Comparison of ENCODE assay signal across 8 mouse cellular contexts in genomic region chr12:73341703-73342663, GRCm38 (mm10). TPM values are rescaled to one million over a fixed set of nuclear protein-coding genes. Genes with fewer than 3 reads are reported as not detected.
DNase-seq lines count a peak whose midpoint lies in the region; ATAC-seq and TF ChIP-seq lines count a peak whose summit lies in the region.

No protein-coding gene starts in this region.

- no peak overlapping the region for H3K4me2 ChIP-seq in lung, embryonic 14.5 days

- 43% methylated on average over 14 of the region's 14 CpGs for WGBS in lung, embryonic 14.5 days

- no peaks in the 10 kb centered on the region for H3K9me3 ChIP-seq in lung, embryonic 14.5 days (ENCODE audit: low read depth, low read length)

- peaks cover 4% of the 10 kb centered on the region; the same call in 1 of the 2 replicates for H3K36me3 ChIP-seq in lung, embryonic 14.5 days (ENCODE audit: insufficient read depth)

- H3K27me3 ChIP-seq in lung, embryonic 14.5 days (ENCODE audit: insufficient read depth, low read length): no peaks in the 10 kb centered on the region

- peak overlapping the region; percentile 72 for H3K27ac ChIP-seq in lung, embryonic 14.5 days (ENCODE audit: low read depth)

- H3K4me3 ChIP-seq in lung, embryonic 14.5 days (ENCODE audit: low read depth, low read length): no peak overlapping the region

- no peaks in the 10 kb centered on the region for H3K4me1 ChIP-seq in lung, embryonic 14.5 days (ENCODE audit: insufficient read depth)

- peak; percentile 16 to 56 for DNase-seq in adrenal gland, adult (ENCODE audit: inconsistent age in 2 of 2, low spot score in 1 of 2)
- DNase-seq in adrenal gland, adult 18-20 months (ENCODE audit: low spot score in 2 of 2): no peak
- DNase-seq in heart, adult 9 months (ENCODE audit: low spot score in 2 of 2): peak; percentile 59 to 67
- DNase-seq in kidney, adult 8-10 months: peak; percentile 22 to 25
- peak; percentile 50 for DNase-seq in lung, embryonic 14.5 days
- DNase-seq in yolk sac, embryonic 10.5 days (ENCODE audit: low spot score): peak; percentile 47
- no peak for DNase-seq in left cerebral cortex, postnatal 36 days (ENCODE audit: low spot score in 2 of 2)
- no peak for DNase-seq in layer of hippocampus, adult 11-12 months (ENCODE audit: low spot score)

- H3K9ac ChIP-seq in lung, embryonic 14.5 days: no peak overlapping the region

- no peak for TF ChIP-seq CTCF in lung, embryonic 14.5 days (IDR thresholded peaks at IDR 0.05; ENCODE audit: low read depth)

- ATAC-seq in lung, embryonic 14.5 days (ENCODE audit: insufficient read depth): no peak

- intact Hi-C loops in left cerebral cortex, postnatal 36 days (cut with DNase I): no loop called here

RNA-seq across cellular contexts. Expression of gene Slc38a6, which starts 55.4 kb away (rescaled TPM):
- total RNA-seq in adrenal gland, adult 18-20 months (2021): 1 to 10 TPM; 4.9 to 6.0 TPM
- polyA plus RNA-seq in lung, embryonic 14.5 days (2014; fragmentation: Nextera tagmentation; extraction: Ambion mirVana): 9.3 and 10.7 TPM in 2 replicates
- total RNA-seq in left cerebral cortex, postnatal 36 days (2021): 10 to 100 TPM; 10.2 to 21.0 TPM

RNA-seq across cellular contexts. Expression of gene Trmt5, which starts 55.5 kb away (rescaled TPM):
- total RNA-seq in adrenal gland, adult 18-20 months (2021): 10 to 100 TPM in 1 of 2 experiments, 1 to 10 TPM in 1; 9.9 to 11.9 TPM
- polyA plus RNA-seq in lung, embryonic 14.5 days (2014; fragmentation: Nextera tagmentation; extraction: Ambion mirVana): 19.5 and 21.0 TPM in 2 replicates
- total RNA-seq in left cerebral cortex, postnatal 36 days (2021): 10 to 100 TPM in 1 of 2 experiments, 1 to 10 TPM in 1; 9.6 to 14.0 TPM

Comparison
In these comparisons a context has a peak if more than half of its experiments do, and no peak if none do; other contexts are left out.
1. DNase-seq: peak in adrenal gland, adult (2 of 2), heart, adult 9 months (2 of 2), kidney, adult 8-10 months (2 of 2), lung, embryonic 14.5 days (single experiment) and yolk sac, embryonic 10.5 days (single experiment); none in adrenal gland, adult 18-20 months (0 of 2), left cerebral cortex, postnatal 36 days (0 of 2) and layer of hippocampus, adult 11-12 months (single experiment).